Mouse (Mus musculus) cerebellum, adult 9-10 months (tissue): Measurements from ENCODE around the gene Hrc.

ENCODE experiments used
- DNase-seq: peaks from one replicate; pipeline ENCODE4 v3.0.0; 2022

Hrc gene

DNA sequence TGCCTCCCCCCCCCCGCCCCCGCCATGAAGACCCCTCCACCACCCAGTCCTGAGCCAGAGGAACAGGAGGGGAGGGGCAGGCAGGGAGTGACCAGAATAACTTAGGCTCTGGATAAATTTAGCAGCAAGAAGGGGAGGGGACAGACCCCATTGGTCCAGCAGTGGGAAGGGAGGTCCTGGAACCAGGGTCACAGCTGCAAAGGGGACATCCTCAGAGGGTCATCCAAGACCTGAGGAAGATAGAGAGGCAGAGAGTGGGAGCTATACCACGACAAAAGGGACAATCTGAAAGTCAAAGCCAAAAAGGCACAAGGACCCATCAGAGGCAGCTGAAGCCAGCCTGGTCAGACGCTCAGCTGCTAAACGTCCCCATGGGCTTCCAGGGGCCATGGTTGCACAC lies at the start of gene Hrc:
Gene Hrc (plus strand): TSS at position 235 of the 400 bp plus-strand sequence.
- DNase-seq = no peak

DNA sequence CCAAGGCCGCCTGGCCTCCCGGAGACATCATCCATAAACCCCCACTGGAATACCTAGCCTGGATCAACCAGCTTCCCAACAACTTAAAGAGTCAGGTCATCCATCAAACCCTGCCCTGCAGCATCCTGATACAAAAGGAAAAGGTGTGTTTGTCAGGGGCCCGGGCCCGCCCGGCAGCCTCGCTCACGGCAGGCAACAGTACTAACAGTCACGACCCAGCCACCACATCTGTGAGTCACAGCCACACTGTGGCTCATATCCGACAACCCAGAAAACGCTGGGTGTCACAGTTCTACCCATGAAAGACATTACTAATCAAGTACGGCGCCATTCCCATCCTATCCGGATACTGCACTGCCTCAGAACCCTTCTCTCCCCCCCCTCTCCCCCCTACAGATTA lies 48.6 kb upstream of the Hrc start:
- no peak for DNase-seq

DNA sequence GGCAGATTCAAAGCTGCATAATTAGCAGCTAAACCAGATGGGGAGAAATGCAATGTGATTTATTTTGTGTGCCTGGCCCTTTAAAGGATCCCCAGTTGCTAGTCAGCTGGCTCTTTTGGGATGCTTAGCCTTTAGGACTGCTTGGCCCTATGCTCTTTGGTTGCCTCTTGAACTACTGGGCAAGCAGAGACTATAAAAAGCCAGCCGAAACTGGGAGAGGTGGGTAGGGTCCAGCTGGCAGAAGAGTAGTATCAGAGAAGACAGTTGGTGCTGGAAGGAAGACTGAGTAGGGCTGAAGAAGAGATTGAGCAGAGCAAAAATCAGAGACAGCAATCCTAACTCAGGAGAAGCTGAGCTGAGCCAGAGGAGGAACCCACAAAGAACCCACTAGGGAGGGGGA lies 38.5 kb upstream of the Hrc start:
- DNase-seq = no peak

DNA sequence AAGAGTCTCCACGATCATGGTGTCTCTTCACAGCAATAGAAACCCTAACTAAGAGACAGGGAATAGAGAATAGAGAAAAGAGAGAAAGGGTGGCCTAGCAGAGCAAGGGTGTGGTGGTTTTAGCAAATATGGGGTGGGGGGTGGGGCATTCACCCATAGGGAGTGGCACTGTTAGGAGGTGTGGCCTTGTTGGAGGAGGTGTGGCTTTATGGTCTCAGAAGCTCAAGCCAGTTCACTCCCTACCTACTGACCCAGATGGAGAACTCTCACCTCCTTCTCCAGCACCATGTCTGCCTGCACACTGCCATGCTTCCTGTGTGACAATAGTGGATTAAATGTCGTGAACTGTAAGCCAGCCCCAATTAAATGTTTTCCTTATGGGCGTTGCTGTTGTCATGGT lies 37.5 kb upstream of the Hrc start:
- DNase-seq = no peak

DNA sequence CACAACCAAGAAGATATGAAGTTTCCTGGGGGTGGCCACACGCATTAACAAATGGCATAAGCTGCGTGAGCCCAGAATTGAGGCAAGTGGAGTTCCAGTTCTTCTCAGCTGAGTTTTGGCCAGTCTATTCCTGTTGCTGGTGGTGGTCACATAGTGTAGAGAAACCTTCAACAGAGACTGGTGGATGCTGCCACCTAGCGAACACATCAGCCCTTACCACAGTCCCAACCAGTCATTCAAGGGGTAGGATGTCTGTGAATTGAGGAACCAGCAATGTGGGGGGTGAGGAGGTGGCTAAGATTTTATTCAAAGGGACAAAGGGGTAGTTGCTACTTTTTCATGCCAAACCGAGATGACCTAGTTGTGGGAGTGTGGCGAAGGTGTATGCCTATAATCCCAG lies 35.3 kb upstream of the Hrc start:
- DNase-seq = peak; percentile 50

DNA sequence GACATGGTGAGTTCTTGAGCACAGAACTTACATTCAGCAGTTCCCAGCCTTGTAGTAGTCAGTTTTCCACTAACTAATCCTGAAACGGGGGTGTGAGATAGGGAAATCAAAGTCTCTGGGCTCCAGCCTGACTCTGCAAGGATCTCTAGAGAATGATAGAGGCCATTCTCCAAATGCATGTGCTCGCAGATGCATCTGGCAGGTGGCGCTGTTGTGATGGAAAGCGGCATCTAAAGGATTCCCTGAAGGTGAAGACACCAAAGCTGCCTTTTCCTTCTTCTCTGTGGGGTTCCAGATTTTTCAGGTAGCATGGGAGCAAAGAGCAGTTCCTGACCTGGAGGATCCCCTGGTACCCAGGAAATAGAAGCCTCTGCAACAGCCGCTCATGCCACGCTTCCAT lies 34.8 kb upstream of the Hrc start:
- peak; percentile 74 for DNase-seq

DNA sequence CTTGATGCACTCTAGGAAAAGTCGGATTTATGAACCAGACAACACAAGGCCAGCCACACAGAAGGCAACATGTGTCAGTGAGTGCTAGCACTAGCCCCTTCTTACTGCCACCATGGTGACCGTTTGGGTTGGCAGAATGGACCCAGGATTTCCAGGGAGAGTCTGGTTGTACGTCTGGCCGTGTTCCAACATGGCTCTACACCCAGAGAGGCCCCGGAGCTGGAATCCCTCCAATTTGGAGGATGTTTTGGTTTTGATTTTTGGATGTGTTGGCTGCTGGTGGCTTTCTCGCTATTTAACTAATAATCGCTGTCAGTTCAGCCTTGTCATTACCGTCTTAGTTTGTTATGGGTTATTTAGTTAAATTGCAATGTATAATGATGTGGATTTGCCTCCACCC lies 32.5 kb upstream of the Hrc start:
- no peak for DNase-seq

DNA sequence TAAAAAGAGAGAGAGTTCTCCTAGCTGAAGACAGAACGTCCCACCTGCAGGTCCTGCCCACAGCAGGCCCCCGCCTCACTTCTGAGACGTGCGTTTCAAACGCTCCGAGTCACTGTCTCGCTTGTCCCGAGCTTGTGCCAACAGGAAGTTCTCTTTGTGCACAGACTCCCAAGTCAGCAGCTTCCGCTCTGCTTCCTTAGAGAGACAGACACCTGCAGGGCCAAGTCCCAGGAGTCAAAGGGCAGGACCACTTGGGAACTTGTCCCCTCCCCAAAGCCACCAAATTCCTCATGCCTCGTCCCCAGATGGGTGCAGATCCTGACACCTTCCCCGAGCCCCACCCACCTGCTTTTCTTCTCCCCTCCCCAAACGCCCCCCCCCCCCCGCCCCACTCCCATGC lies 30.2 kb upstream of the Hrc start:
- DNase-seq = peak; percentile 39

DNA sequence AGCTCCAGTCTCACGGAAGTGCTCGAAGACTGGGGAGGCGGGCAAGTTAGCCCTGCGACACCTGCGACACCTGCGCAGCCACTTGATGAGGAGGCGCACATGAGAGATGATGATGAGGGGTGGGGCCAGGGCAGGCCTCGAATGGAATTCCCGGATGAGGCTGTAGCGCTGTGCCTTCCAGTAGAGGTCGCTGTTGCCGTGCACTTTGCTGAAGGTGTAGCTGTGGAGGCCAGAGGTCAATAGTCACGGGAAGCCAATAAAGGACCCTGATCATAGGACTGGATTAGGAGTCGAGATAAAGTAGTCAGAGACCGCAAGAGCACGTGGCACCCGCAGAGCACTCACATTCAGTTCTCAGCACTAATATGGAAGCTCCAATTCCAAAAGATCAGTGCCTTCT lies 29.8 kb upstream of the Hrc start:
- DNase-seq = peak; percentile 91

DNA sequence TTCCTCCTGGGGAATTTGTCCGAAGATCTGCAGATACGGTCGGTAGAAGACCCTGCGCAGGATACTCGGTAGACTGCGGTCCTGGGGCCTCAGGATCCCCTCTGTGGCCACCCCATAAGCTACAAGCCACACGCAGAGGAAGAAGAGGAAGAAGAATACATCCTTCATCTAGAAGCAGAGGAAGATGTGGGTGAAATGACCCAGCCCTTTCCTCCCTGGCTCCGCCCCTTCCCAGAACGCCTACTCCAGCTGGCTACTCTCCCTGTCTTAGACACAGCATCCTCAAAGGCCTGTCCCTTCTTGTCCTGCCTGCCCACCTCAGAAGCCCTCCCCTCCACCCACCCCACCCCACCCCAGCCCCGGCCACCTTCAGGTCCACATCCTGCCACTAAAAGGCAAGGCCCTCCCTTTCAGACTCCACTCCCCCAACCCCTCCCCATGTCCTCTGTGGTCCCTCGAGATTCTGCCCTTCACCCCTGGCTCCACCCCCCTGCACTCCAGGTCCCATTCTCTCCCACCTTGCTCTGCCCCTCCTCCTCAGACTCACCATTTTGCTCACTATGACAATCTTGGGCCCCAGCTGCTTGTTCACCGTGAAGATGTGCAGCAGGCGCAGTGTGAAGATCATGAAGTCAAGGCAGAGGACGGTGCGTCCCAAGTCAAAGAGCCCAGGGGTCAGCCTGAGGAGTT lies 26.4 kb upstream of the Hrc start:
- no peak for DNase-seq

DNA sequence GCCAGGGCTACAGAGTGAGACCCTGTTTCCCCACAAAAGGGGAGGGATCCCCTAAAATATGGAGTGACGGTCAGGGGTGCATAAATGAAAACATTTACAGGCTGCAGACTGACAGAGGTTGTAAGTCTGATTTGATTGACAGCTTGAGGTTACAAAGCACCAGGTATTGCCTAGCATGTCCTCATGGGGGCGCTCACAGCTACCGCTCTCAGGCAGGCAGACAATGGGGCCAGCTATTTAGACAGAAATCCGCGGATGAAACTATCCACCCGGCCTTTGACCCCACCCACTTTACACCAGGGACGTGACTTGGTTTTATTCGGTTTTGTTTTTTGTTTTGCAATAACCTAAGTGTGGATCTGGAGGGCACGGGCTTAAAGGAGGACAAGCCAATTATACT lies 25.6 kb upstream of the Hrc start:
- peak; percentile 59 for DNase-seq

DNA sequence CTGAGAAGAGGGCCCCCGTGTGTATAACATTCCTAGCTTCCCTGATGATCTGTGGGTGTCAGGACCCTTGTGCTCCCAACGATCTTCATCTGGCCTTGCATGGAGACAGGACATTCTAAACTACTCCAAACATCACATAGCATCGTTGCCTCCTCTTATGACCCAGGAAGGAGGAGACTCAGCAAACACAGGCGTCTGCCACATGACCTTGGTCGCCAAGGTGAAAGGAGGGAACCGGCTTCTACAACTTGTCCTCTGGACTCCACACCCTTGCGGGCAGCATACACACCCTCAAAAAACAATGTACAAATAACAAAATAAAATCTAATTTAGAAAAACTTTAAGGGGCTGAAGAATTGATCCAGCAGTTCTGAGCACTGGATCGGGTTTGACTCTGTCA lies 23.1 kb upstream of the Hrc start:
- DNase-seq = no peak

DNA sequence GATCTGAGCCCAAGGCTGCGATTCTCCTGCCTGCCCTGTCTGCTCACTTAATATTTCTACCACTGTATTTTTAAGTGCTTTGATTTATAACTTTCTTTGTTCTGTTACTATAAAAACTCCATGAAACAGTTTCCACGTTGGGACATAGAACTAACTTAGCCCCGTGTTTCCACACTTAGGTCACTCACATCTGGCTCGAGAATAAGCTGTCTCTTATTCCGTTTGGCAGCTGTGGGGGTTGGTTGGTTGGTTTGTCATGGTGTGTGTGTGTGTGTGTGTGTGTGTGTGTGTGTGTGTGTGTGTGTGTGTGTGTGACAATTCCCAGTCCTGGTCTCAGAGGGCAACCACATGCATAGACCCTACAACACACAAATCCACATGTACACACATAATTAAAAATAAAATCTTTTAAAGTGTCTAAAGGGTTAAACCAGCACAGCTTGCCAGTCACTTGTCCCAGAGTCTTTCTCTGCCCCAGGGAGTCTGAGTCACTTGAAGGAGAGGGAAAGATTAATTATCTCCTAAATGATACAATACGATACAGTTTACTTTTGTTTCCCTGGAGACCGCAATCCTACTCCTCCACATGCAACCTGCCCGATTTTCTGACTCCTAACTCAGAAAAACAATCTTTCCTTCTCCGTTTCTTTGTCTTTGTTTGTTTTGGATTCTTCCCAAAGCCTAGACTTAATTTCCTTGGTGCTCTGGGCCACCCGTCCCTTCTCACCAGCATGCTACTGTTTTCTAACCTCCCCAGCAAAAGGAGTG lies 22.2 kb upstream of the Hrc start:
- DNase-seq = no peak

DNA sequence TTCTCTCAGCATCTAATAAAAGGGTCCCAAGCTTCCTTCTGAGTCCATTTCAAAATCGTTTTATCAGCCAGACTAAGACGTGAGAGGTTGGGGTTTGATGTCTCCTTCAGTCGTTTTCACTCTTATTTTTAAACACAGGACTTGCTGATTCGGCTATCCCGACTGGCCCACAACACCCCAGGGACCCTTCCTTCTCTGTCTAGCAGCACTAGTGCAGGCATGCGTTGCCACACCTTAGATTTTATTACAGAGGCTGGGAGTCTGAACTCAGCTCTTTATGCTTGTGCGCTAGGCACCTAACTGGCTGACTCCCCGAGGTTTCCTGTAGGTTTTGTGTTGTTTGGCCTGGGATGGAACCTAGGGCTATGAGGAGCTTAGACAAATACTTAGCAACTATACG lies 21.6 kb upstream of the Hrc start:
- no peak for DNase-seq

DNA sequence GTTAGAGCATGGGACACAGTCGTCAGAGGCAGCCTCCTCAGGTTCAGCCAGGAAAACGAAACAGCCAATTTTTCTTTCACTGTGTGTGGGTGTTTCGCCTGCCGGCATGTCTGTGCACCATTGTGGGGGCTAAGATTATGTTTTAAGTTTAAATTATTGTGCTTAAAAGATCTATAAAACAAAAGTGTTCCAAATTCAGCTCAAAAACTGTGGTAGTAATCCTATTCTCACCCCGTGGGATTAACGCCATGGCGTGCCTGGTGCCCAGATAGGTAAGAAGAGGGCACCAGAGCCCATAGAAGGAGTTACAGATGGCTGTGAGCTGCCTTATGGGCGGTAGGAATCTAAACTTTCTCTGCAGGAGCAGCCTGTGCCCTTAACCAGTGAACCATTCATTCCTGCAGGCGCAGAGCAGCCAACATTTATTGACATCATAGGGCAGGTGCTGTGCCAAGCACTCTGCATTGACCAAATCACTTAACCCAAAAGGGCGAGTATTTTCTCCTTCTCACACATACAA lies 19.8 kb upstream of the Hrc start:
- DNase-seq = no peak

DNA sequence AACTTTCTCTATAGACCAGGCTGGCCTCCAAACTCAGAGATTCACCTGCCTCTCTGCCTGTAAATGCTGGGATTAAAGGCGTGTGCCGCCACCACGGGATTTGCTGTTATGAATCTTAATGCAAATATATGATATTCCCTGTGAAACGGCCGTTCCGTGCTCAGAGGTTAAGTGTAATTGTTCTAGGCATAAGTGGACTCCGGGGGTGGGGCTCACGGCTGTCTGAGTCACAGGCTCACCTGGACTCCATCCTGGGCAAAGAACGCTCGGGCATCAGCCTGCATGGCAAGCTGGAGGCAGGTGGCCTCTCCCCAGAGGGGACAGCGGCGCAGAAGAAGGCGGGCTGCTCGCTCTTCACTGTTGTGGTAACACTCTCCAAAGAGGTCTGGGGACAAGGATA lies 18.6 kb upstream of the Hrc start:
- DNase-seq = no peak

DNA sequence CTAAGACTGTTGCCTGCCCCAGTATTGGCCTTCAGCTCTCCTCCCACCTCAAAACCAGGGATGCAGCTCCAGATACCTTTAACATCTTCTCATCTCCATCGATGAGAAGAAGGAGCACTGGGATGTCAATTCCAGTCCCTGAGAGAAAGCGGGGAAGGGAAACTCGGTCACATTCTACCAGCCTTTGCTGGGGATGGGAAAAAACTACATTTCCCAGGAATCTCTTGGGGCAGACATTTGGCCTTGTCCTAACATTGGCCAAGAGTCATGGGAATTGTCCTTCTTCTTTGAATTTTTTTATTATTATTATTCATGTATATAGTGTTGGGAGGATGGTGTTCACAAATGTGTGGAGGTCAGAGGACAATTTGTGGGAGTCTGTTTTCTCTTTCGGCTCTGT lies 12.8 kb upstream of the Hrc start:
- no peak for DNase-seq

DNA sequence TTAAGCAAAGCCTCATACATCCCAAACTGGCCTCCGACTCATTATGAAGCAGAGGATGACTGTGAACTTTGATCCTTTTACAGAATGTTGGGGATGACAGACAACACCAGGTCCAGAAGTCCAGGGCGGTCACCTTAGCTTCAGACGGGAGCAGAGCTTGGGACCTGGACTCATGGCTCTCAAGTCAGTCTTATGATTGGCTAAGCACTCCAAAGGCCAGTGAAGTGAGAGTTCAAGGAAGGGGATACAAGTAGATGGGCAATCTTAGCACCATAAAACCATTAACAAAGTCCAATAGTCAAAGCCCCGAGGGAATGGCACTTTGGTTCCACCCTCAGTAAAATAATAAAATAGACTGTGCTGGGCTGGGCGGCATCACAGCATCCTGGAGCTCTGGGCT lies 12.0 kb upstream of the Hrc start:
- DNase-seq = no peak

DNA sequence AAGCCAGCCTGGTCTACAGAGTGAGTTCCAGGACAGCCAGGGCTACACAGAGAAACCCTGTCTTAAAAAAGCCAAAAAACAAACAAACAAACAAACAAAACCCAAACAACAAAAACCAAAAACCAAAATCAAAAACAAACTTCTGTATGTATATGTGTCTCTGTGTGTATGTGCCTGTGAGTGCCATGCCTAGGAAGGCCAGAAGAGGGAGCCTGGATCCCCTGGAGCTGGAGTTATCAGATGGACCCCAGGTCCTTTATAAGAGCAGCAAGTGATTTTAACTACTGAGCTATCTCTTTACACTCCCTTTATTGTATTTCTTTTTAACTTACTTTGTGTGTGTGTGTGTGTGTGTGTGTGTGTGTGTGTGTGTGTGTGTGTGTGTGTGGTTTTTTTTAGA lies 9.3 kb upstream of the Hrc start:
- no peak for DNase-seq

DNA sequence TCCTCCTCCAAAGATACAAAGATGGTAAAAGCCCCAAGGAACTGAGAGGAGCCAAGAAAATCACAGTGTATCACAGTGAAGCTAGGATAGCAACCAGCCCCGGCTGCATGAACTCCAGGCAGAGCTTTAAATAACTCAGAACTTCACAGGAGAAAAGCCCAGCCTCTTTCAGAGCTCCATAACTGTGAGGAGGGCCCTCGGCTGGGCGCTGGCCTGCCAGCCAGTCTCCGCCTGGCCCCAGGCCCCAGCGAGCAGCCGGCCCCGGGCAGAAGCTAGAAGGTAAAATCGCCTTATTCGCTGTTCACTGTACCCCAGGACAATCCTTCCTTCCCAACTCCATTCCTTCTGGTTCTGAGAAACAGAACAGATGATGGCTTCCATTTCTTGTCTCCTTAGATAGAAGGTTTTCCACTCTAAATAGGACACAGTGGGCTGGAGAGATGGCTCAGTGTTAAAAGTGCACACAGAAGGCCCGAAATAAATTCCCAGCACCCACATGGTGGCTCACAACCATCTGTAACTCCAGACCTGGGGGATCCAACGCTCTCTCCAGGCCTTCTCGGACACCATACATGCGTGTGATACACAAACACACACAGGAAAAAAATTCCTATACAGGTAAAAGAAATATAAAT lies 6.1 kb upstream of the Hrc start:
- DNase-seq = no peak

DNA sequence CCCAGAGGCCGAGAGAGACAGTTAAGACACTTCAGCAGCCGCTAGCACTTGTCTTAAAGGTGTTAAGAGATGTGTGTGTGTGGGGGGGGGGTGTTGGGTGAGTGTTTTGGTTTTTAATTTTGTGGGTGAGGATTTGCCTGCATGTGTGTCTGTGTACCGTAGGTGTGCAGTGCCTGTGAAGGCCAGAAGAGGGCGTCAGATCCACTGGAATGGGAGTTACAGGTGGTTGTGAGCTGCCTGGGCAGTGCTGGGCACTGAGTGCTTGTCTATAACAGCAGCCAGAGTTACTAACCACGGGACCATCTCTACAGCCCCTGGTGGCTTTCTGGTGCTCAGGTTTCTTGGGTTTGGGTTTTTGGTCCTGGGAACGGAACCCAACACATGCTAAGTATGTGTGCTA lies 3.6 kb upstream of the Hrc start:
- DNase-seq = no peak

DNA sequence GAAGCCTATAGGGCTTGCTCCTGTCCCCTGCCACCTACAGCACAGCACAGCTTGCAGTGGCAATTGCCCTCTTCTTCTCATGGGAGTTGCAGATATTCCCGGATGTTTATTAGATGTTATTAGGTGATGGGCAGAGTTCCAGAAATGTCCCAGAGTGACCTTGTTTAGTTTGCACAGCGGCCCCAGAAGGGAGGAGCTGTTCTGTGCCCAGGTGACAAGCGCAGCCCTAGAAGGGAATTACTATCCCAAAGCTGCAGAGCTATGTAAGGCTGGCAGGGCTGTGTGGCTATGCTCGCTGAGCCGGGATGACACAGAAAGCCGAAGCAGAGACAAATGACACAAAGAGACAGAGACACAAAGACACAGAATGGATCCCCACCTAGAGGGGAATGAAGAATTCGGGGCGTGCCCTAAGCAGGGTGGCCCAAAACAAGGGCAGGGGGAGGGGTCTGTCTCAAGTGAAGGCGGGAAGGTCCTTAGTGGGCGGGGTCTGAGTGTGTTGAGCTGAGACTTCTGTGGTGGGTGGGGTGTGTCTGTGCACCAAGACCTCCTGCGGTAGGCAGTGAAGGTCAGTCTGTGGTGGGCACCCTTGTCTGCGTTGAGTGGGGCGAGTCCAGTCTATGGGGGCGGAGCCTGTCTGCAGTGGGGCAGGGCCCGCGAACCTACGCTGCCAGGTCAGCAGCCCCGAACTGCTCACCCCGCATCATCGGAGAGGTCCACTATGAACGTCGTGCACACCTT lies 2.2 kb upstream of the Hrc start:
- DNase-seq = peak; percentile 58

DNA sequence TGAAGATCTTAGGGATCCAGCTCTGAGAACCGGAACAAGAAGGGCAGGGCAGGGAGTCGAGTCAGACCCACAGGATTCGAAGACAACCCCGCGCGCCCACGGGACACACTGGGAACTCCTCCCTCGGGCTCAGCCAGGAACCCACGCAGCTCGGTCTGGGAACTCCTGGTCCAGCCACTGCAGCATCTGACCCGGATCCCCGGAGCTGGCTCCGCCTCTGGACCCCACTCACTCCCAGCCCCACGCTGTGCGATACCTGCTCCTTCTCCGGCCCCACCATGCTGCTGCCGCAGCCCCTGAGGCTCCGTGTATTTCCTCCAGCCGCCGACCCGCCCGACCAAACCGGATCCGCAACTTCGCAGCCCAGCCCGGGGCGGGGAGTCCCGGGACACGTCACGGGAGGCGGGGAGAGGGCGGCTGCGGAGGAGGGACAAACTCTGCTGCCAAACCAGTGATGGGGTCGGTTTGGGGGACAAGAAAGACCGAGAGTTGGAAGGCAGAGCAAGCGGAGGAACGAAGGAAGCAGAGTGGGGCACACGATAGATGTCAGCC lies 1.6 kb upstream of the Hrc start, which contains the start of gene Trpm4:
Gene Trpm4 (minus strand): TSS at position 350 of the 552 bp plus-strand sequence.
- peak; percentile 53 for DNase-seq
